Mouse (Mus musculus) embryonic stem cell, embryonic (primary cell): ENCODE measurements around the gene Cd101.

Experiments used
- CTCF ChIA-PET, 4 experiments: fragments of 300-600 bp in 2 of 4; fragments of 350-600 bp in 2 of 4; sonication (Branson Sonifier 250); formaldehyde crosslinking; loops; one replicate each; lab custom pipeline; 2022; ENCODE audit warnings: inconsistent platforms in 2 of 4; lab: Charles Lee
- POLR2A ChIA-PET, 4 experiments: fragments of 300-600 bp in 2 of 4; fragments of 350-600 bp in 2 of 4; sonication (Branson Sonifier 250); formaldehyde crosslinking; loops; one replicate each; lab custom pipeline; 2022; ENCODE audit warnings: antibody characterized with exemption in 4 of 4, inconsistent platforms in 1 of 4; lab: Charles Lee

The Cd101 gene

DNA sequence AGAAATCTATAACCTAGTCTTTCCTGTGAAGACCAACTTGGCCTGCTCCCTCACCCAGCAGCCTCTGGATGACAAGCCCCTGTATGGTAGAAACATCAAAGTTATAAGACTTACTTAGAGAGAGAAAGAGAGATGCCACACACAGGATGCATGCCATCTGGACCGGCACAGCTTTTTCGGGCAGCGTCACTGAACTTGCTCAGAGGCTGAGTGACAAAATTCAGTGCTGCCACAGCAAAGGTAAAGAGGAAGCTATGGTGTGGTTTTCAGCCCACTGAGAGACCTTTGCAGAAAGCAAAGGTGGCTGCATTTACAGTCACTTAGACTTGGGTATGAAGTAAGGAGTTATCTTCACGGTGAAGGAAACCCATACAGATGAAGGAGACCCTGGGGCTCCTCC, at the start of gene Cd101:
Gene Cd101, minus strand, starts transcription at position 218 of the 400 bp plus-strand sequence.
- POLR2A ChIA-PET: no interaction called here

DNA sequence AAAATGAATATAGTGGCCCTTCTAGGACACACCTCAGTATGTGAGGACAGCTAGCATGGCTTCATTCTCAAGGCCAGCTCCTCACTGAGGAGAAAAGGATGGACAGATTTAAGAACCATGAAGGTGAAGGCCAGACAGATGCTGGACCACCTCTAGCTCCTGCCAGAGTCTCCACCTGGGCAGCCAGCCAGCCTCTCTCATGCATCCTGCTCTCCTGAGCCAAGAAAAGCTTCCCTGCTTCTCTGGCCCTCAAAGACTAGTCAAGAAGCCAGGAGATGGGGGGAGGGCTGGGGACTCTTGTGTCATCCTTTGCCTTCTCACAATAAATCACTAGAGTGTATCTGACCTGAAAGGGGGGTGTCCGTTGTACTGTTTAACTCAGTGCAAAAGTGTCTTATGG, 49.0 kb upstream of the Cd101 start:
- POLR2A ChIA-PET: interaction anchor here in 2 of 4 experiments (0.6 to 1.8 kb wide), 5 partner anchors 9 to 914 kb away, joined by 3 to 8 read pairs (median 4); no protein-coding TSS in a partner anchor
- CTCF ChIA-PET: interaction anchor here in 1 of 4 experiments (0.6 kb wide), 1 partner anchor 217 kb away, joined by 4 read pairs; no protein-coding TSS in a partner anchor

More for the DNA sequence above, at the start of gene Cd101:
- CTCF ChIA-PET: no interaction called here

DNA sequence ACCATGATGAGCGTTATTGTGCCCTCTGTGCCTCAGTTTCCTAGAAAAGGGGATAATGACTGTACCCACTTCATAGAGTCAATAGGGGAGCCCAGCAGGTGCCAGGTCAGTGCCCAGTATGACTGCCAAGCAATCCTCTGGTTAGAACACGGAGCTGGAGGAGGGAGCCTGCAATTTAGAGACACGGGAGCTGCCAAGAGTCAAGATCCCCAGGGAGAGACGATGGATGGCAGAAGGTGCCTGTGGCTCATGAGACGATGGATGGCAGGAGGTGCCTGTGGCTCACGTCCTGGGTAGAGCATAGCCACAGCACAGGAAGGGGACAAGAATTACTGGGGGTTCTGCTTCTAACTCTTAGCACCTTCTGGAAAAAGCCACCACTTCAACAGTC, 48.3 kb upstream of the Cd101 start:
- ChIA-PET POLR2A (interaction anchor here (0.6 to 1.8 kb wide), 7 partner anchors 10 to 913 kb away, joined by 3 to 8 read pairs (median 4); partner anchors contain the start of gene Trim45 (in 1 of the 4)), CTCF (no interaction called here)

GRCm38 (mm10) chr3:101076966-101077709, 47.8 kb upstream of the Cd101 start:
- POLR2A ChIA-PET: interaction anchor here in 3 of 4 experiments (0.7 to 1.1 kb wide), 4 partner anchors 9 to 155 kb away, joined by 3 to 6 read pairs (median 3); partner anchors contain the start of gene Trim45 (in 1 of the 3)
- CTCF ChIA-PET: no interaction called here

GRCm38 (mm10) chr3:101075866-101076265, 46.5 kb upstream of the Cd101 start:
- POLR2A ChIA-PET: interaction anchor here in 1 of 4 experiments (0.6 to 1.2 kb wide), 2 partner anchors 14 to 337 kb away, joined by 3 to 4 read pairs; no protein-coding TSS in a partner anchor
- CTCF ChIA-PET: no interaction called here

DNA sequence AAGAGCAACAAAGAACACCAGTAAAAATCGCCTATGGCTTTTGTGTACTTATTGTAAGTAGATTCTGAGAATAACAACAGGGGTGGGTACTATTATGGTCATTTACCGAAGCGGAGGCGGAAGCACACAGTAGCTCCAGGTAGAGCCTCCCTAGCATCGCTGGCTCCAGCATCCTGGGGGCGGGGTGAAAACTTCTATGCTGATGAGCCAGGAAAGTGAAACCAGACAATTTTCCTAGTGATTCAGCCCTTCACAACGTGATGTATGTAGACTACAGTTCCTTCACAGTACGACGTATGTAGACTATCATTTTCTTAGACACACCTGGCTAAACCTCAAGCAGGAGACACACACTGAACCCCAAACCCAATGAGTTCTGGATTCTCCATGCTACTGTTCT, 44.0 kb upstream of the Cd101 start:
- POLR2A ChIA-PET: interaction anchor here (0.8 to 2.3 kb wide), 14 partner anchors 8 to 227 kb away, joined by 3 to 6 read pairs (median 4); no protein-coding TSS in a partner anchor
- CTCF ChIA-PET: interaction anchor here in 1 of 4 experiments (1.7 kb wide), 1 partner anchor 98 kb away, joined by 3 read pairs; no protein-coding TSS in a partner anchor

DNA sequence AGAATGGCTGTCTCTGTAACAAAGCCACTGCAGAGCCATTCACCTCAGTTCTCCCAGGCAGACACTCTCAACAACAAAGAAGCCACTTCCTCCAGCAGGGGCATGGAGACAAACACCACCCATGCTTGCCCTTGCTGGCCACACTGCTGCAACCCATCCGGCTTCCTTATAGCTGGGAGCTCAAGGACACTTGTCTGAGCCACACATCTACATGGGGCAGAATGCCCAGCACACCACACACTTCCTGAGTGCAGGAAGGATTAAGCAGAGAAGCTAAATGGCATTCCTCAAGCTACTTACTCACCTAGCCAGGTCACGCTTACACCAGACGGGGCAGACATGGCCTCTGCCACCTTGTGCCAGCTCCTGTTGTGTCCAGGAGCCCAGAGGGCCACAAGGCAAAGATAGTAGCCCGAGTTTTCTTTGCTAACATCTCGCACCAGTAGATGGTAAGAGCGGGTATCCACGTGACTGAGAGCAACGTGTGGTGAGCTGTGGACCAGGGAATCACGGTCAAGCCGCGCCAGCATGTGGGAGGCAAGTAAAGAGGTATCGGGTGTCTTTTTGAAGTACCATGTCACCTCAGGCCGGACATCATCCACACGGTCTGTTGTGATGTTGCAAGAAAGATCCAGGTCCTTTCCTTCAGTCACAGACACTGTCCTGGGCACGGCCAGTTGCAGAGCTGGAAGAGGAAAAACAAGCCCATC, 43.3 kb upstream of the Cd101 start:
- POLR2A ChIA-PET: interaction anchor here (0.6 to 2.3 kb wide), 14 partner anchors 12 to 228 kb away, joined by 3 to 6 read pairs (median 4); no protein-coding TSS in a partner anchor
- CTCF ChIA-PET: interaction anchor here in 2 of 4 experiments (0.6 to 1.7 kb wide), 2 partner anchors 74 to 98 kb away, joined by 3 to 4 read pairs; no protein-coding TSS in a partner anchor

GRCm38 (mm10) chr3:101071576-101071975, 42.2 kb upstream of the Cd101 start:
- POLR2A ChIA-PET: interaction anchor here in 3 of 4 experiments (0.5 to 2.3 kb wide), 13 partner anchors 17 to 142 kb away, joined by 3 to 7 read pairs (median 4); no protein-coding TSS in a partner anchor

DNA sequence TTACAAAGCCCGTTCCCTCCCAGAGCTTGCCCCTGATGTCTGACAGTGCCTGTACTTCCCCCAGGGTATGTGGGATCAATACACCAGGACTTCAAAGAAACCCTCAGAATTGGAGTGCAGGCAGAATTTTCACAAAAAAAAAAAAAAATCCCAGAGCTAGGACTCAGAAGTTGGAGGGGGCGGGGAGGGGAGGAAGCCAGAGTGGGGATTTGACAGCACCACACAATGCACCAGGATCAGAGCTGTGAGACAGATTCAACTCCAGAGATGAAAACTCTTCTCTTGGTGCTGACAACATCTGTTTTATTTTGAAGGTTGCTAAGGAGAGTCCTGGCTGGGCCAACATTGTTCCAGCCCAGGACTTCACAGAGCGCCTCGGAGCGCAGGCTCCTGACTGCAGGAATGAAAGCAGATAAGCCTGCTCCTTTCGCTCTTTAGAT, 41.5 kb upstream of the Cd101 start:
- CTCF ChIA-PET: interaction anchor here in 2 of 4 experiments (0.6 kb wide), 2 partner anchors 22 to 210 kb away, joined by 3 to 6 read pairs; no protein-coding TSS in a partner anchor

More at GRCm38 (mm10) chr3:101071576-101071975, 42.2 kb upstream of the Cd101 start:
- CTCF ChIA-PET: no interaction called here

DNA sequence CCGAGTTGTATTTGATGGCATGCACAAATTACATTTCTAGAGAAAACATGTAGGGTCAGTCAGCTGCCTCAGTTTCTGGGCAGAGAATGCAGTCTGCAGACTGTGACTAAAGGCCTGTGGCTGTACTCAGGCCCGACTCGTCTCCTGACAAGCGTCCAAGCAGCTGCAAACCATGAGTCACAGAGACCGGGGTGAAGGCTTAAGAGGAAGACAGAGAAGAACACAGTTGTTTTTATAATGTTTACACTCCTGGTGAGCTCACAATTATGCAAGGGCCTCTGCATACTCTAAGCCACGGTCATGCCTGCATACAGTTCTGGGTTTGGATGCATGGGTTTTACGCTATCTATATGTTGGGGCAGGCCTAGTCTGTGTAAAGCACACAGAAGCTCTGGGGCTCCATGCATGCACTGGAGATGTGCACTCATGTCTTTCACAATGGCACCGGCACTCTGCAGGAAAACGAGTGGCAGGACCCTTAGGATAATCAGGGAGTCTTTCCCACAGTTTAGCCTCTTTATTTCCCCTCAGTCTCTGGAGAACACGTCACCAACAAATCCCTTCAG, 41.0 kb upstream of the Cd101 start:
- POLR2A ChIA-PET: interaction anchor here in 2 of 4 experiments (0.6 to 1.4 kb wide), 10 partner anchors 9 to 143 kb away, joined by 3 to 6 read pairs (median 3); no protein-coding TSS in a partner anchor
- CTCF ChIA-PET: interaction anchor here in 1 of 4 experiments (0.6 kb wide), 1 partner anchor 22 kb away, joined by 3 read pairs; no protein-coding TSS in a partner anchor

More for the DNA sequence above, 41.5 kb upstream of the Cd101 start:
- POLR2A ChIA-PET: interaction anchor here in 3 of 4 experiments (0.6 to 1.4 kb wide), 17 partner anchors 8 to 146 kb away, joined by 3 to 7 read pairs (median 3); no protein-coding TSS in a partner anchor

DNA sequence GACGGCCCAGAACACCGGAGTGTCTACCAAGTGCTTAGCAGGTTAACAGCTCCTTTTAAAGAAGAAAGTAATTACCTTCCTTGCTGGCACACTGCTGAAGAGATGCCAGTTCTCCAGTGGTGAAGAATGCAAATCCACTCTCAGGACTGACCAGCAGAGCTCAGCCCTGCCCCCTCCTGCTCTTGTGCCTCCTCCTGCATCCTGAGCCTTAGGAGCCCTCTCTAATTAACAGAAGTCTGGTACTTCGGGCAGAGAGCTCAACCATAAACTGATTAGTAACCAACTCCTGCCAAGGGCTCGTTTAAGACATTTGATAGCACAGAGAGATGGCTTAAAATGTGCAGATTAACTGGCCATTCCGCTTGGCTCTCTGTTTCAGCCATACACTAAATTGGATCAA, 39.3 kb upstream of the Cd101 start:
- ChIA-PET POLR2A (interaction anchor here in 2 of 4 experiments (1.1 to 3.2 kb wide), 8 partner anchors 9 to 344 kb away, joined by 3 to 18 read pairs (median 3); no protein-coding TSS in a partner anchor), CTCF (interaction anchor here in 2 of 4 experiments (0.7 to 1.5 kb wide), 2 partner anchors 69 to 1062 kb away, joined by 3 read pairs; no protein-coding TSS in a partner anchor)

DNA sequence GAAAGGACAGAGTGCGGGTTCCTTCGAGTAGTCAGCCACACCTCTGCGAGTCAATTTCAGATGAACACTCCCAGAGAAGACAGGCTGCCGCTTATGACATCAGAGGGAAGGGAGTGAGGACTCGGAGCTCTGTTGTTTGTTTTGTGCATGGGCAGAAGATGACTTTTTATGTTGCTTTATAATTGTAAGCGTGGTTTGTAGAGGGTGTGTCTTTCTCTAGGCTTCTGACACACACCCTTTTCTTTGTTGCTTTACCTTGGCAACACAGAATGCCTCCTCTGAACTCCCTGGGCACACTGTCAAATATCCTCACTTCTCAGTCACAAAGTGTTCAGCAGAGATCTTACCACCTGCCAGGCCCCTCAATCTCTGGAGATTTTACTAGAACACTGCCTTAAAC, 36.8 kb upstream of the Cd101 start:
- ChIA-PET CTCF (interaction anchor here in 2 of 4 experiments (0.6 kb wide), 2 partner anchors 48 to 271 kb away, joined by 3 to 4 read pairs; no protein-coding TSS in a partner anchor), POLR2A (interaction anchor here in 2 of 4 experiments (0.6 to 3.2 kb wide), 9 partner anchors 8 to 134 kb away, joined by 3 to 18 read pairs (median 3); no protein-coding TSS in a partner anchor)

DNA sequence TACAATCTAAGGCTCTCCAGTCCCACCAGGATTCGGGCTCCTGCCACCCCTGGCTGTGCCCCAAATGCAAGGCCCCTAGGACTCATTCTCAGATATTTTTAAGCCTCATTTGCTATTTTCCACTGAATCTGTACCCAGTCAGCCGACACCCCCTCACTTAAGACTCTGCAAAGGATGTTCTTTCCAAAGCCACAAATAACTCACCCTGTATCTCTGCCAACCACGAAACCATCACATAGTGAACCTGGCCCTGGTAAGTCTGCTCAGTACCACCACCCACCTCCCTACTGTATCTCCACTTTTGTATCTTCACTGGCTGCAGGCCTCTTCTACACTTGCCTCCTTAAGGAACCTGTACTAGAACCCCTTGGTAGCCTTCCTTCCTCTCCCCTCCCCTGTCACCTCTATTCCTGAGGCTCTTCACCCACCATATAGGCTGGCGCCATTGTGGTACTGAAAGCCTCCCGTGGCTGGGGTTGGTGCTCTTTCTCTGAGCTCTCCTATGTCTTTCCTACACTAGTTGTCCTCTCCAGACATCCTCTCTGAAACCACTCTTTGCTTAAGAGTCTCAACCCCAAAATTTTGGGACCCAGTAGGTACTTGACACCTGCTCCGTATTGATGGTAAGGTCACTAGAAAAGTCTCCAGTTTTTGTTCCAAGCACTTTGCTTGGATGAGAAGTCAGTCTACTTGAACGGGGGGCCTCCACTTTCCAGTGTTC, 32.7 kb upstream of the Cd101 start:
- CTCF ChIA-PET: no interaction called here
- POLR2A ChIA-PET: interaction anchor here in 1 of 4 experiments (1.3 kb wide), 1 partner anchor 10 kb away, joined by 3 read pairs; no protein-coding TSS in a partner anchor

DNA sequence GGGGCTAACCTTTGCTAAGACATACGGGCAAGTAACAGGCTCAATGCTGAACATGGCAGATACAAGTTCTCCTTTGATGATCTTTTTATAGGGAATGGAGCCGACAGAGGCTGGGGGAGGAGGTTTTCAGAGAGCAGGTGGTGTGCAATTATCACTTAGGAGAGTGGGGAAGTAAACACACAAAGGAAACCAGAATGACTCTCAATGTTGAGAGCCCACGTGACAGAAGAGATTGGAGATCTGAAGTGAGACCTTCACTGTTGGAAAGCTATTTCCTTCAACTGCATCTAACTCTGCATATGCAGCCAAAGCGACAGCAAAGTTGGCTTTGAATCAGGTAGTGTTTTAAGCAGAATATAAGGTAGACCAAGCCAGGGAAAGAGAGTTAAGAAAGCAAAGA, 29.9 kb upstream of the Cd101 start:
- ChIA-PET POLR2A (interaction anchor here in 2 of 4 experiments (0.5 to 1.6 kb wide), 4 partner anchors 9 to 224 kb away, joined by 3 to 5 read pairs (median 3); no protein-coding TSS in a partner anchor), CTCF (no interaction called here)

DNA sequence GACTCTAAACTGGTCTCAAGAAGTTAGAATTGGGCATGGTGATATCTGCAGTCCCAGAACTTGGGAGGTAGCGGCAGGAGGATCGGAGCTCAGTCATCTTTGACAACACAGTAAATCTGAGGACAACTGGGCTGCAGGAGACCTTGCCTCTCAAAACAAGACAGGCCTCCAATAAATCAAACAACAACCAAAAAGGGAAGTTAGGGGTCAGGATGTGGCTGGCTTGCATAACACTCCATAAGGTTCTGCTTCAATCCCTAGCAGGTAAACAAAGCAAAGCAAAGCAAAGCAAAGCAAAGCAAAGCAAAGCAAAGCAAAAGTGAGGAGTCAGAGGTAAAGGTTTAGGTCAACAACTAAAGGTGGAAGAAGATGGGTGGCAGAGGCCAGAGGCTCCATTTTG, 28.8 kb upstream of the Cd101 start:
- POLR2A ChIA-PET: interaction anchor here in 1 of 4 experiments (0.7 kb wide), 1 partner anchor 9 kb away, joined by 3 read pairs; no protein-coding TSS in a partner anchor

GRCm38 (mm10) chr3:101055216-101055615, 25.9 kb upstream of the Cd101 start:
- CTCF ChIA-PET: interaction anchor here in 1 of 4 experiments (0.7 kb wide), 1 partner anchor 747 kb away, joined by 4 read pairs; no protein-coding TSS in a partner anchor
- POLR2A ChIA-PET: no interaction called here

More for the DNA sequence above, 28.8 kb upstream of the Cd101 start:
- CTCF ChIA-PET: no interaction called here

DNA sequence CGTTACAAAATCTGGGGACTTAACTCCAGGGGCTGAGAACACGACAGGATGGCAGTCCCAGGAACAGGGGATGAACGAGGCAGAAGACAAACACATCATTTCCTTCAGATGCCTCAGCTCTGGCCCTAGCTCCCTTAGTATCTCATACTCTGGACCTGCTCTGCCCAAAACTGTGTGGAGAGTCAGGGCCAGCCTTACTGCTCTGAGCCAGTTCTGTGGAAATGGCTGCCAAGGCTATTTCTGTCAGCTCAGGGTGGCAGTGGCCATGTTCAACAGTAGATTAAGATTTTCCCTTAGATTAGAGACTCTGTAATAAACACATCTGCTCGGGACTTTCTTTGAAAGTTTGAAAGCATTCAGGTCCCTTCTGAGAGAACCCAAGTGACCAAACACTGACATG, 22.2 kb upstream of the Cd101 start:
- POLR2A ChIA-PET: interaction anchor here in 1 of 4 experiments (0.6 to 1.3 kb wide), 3 partner anchors 36 to 280 kb away, joined by 3 to 4 read pairs (median 3); no protein-coding TSS in a partner anchor
- CTCF ChIA-PET: interaction anchor here in 1 of 4 experiments (0.6 kb wide), 1 partner anchor 1962 kb away, joined by 4 read pairs; no protein-coding TSS in a partner anchor
